Mouse (Mus musculus) thymus, adult 2 months (tissue): Measurements from ENCODE around the gene 4930522H14Rik.

Experiments used
- CTCF ChIP-seq: fragments of 200-500 bp; IDR thresholded peaks from 2 replicates; pipeline ENCODE4 v1.5.1; 2012; ENCODE audit warnings: mild to moderate bottlenecking, control low read depth, low read length, moderate library complexity, borderline replicate concordance; ENCODE audit not compliant: control insufficient read depth, poor library complexity, insufficient read depth; ENCODE audit errors: extremely low read depth
- POLR2A ChIP-seq: fragments of 200-500 bp; IDR thresholded peaks from 2 replicates; pipeline ENCODE4 v1.6.1; 2012; ENCODE audit warnings: mild to moderate bottlenecking, low read length, control low read depth, moderate library complexity; ENCODE audit not compliant: control insufficient read depth, poor library complexity, insufficient read depth; ENCODE audit errors: extremely low read depth

- TF ChIP-seq CTCF (no peak), POLR2A (no peak)
Measured at GRCm38 (mm10) chr4:109493581-109493980, 37.5 kb downstream of the 4930522H14Rik start.
